Mouse (Mus musculus) cerebellum, postnatal 25 days (tissue): ENCODE measurements around the gene Ing2.

ENCODE experiments used
- DNase-seq, 2 experiments: peaks; one replicate each; pipeline ENCODE4 v3.0.0; 2021; ENCODE audit warnings: mixed read lengths in 2 of 2

Ing2 gene

GRCm38 (mm10) chr8:47674777-47675710, at the start of gene Ing2:
TSS of gene Ing2 (minus strand) at chr8:47675556.
- peak; percentile 100 for DNase-seq

GRCm38 (mm10) chr8:47721609-47722008, 46.3 kb upstream of the Ing2 start:
- no peak for DNase-seq

DNA sequence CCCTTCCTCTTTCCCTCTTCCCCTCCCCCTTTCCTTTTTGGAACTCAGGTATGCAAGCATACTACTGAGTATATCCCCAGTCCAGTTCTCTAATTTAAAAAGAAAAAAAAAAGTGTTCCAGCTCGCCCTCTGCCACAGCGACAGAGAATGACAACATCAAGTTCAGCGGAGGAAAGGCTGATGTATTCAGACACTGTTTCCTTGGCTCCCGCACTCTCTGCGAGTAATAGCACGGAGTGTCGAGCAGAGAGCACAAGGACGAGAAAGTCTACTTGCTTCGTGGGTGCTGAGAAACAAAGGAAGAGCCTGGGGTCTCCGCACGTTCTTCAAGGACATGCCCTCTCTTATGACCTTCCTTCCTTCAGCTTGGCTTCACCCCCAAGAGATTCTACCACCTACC, 43.3 kb upstream of the Ing2 start:
- DNase-seq: no peak

DNA sequence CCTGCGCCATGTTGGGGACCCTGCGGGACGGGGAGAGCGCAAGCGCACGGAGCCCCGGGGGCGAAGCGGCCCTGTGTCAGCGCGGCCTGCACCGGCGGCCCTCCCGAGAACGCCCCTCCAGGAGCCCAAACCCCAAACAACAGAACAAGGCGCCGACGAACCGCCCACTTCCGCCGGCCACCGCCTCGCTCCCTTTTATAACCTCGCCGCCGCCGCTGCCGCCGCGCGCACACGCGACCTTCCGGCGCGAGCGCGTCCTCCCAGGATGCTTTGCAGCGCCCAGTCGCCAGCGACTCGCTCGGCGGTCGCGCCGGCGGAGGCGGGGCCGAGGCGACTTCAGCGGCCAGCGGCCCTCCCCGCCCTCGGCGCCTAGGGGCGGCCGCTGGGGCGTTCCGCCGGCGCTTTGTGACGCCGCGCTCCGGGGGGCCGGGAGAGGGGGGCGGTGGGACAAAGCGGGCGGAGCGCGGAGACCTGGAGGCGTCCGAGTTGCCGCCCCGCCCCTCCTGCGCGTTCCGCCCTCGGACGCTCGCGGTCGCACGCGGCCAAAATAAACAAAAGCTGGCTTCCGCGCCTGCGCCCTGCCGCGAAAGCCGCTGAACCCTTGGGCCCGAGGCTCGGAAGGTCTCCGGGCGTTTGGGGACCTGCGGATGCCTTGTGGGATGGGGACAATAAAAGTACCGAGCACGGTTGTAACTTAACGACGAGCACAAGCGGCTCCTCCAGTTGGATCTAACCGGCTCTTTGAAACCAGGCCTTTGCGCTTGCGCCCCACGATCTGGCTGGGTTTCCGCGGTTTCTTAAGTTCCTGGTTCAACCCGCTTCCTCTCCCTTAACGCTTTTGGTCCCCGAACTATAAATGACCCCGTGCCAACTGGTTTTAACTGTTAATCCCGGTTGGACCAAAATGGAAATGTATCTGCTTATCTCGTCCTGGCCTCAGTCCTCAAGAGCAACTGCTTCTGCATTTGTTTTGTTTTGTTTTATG, 38.7 kb upstream of the Ing2 start, which contains the start of gene Cdkn2aip:
Gene Cdkn2aip (minus strand): TSS at position 172 of the 985 bp plus-strand sequence.
- DNase-seq: peak; percentile 96 to 97

DNA sequence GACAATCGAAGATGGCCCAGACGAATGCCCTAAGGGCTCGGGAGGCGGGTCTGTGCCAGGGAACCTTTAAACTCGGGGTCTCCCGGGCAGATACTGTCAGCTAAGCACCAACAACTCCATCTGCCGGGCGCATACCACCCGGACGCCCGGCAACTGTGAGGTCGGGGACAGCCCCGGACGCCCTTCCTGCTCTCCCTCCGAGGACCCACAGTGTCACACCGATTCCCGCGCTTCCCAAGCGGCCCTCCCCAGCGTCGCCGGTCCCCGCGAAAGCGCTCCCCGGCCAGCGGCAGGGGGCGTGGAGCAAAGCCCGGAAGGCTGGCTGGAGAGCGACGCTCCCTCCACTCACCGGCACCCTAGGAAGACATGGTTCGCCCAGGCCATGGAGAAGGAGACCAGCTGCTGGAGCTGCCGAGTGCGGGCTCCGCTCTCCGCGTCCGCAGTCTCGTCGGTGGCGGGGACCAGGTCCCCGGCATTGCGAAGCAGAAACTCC, 37.9 kb upstream of the Ing2 start:
- DNase-seq: no peak

DNA sequence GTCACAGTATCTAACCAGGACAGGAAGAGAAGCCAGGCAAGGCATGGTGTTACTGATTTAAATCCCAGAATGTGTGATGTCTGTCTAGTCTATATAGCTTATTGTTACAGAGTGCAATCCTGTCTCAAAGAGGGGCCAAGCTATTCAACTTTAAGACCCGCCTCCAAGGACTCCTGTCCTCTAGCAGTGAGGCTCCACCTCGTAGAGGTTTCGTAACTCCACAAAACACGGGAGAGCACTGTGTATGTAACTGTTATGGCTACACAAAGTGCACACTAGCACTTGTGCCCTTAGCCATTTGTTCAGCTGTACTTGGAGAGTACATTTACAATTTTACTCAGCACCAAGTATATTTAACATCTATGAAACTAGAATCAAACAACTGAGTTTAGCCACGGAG, 32.8 kb upstream of the Ing2 start:
- no peak for DNase-seq

GRCm38 (mm10) chr8:47706746-47707145, 31.4 kb upstream of the Ing2 start:
- DNase-seq: no peak

GRCm38 (mm10) chr8:47702333-47702732, 27.0 kb upstream of the Ing2 start:
- DNase-seq: no peak

- DNase-seq: no peak
These were observed 22.3 kb upstream of the Ing2 start for GRCm38 (mm10) chr8:47697696-47698095.

GRCm38 (mm10) chr8:47695431-47696105, 20.2 kb upstream of the Ing2 start:
- DNase-seq: no peak

DNA sequence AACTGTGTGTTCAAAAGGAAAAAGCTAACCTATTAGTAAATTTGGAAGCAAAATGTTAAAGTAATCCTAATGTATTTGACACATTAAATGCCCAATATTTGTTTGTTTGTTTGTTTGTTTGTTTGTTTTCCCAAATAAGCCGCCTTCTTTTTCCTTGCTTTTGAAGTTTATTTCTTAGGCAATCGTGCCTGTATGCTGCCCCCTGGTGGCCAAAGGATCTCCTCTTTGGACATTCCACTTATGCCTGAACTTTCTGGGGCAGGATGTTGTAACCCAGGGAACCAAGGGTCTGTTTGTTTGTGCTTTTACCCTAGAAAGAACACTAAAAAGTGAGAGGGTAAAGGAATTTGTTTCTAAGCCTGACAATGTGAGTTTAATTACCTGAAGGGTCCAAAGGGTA, 17.8 kb upstream of the Ing2 start:
- DNase-seq: peak; percentile 75 to 92

- no peak for DNase-seq
These were observed 16.5 kb upstream of the Ing2 start for GRCm38 (mm10) chr8:47691831-47692230.

DNA sequence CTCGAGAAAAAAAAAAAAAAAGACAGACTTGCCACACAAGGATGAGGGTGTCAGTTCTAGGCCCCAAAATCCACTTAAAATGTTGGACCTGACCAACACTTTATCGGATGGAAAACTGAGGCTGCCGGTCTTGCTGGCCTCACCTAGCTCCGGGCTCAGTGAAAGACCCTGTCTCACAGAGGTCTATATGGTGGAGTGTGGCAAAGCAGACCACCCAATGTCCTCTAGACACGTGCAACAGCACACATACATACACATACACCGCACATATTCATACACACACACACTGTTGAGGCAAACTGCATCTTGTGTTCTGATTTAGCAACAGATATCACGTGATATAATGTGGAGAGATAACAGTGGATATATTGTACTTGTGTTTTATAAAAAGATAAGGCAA, 15.9 kb upstream of the Ing2 start:
- no peak for DNase-seq

GRCm38 (mm10) chr8:47690674-47691078, 15.3 kb upstream of the Ing2 start:
- no peak for DNase-seq

DNA sequence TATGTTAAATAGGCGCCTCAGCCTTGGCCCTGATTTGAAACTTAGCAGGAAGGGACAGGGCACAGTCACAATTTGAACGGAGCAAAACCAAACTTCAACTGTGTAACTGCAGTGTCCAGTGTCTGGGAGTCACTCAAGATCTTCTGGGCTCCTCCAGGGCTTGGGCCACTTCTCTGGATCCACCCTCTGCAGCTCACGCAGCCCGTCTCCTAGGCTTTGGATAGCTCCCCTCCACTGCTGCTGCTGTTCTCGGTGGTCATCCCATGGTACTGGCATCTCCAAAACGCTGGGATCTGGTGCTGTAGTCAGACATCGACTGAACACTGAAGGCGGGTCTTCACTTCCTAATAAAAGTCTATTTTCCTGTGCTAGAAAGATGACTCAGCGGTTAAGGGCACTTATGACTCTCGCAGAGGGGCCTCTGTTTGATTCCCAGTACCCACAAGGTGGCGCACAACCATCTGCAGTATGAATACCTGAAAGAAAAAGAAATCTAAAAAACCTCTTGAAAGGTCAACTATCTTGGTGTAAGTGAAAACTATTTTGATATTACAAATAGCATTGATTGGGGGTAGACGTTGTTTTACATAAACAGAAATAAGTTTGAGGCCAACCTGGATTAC, 14.5 kb upstream of the Ing2 start:
- no peak for DNase-seq

DNA sequence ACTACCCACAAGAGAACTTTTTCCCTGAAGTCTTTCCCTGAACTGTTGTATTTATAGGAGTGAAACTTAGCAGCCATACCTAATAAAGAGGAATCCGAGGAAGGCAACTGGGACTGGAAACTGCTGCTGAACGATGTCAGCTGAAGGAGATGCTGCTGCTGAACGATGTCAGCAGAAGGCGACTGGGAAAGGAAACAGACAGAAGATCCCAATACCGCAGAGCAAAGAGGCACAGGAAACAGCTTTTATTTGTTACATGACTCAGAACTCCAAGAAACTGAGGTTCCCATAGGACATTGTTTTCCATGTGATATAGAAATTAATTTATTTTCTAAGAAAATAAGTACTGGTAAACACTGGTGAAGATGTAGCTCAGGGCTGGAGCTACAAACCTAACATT, 9.1 kb upstream of the Ing2 start:
- DNase-seq: no peak

GRCm38 (mm10) chr8:47683994-47684393, 8.6 kb upstream of the Ing2 start:
- no peak for DNase-seq

- DNase-seq: no peak
These were observed 5.0 kb upstream of the Ing2 start for GRCm38 (mm10) chr8:47680306-47680705.

- DNase-seq: no peak
These were observed 4.2 kb upstream of the Ing2 start for GRCm38 (mm10) chr8:47679603-47680002.

- no peak for DNase-seq
These were observed 1.3 kb upstream of the Ing2 start for GRCm38 (mm10) chr8:47676631-47677030.

DNA sequence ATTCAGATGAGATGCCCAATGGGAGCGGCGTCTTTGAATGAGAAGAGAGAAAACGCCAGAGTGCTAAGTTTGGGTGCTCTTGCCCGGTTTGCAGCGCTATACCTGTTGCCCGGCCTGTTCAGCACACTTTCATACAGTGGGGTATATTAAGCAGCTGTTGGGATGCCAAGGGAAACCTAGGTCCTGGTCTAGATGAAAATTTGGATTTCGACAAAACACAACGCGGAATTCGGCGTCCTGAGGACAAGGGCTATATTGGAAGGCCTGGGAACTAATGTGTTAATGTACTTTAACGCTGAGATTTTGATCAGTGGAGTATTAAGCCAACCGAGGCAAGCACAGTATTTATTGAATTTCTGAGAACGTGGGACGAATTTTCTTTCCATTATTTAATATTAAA, 868 bp upstream of the Ing2 start:
- peak; percentile 22 to 31 for DNase-seq

DNA sequence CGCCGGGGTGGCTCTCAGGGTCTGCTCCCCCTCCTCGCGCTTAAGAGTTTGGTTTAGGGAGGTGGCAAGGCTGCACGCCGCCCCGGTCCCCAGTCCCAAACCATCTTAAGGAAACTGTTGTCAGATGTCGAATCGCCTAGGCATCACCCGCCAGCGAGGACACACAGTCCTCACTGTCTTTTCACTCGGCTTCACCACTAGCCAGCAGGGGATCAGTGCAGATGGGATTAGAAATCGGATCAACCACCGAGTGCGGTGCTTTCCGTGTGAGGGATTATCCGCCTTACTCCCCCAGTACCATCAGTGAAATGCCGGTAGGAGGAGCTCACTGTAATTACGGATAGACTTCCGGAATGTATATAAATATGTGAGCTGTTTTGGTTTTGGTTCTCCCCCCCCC, 430 bp upstream of the Ing2 start:
- DNase-seq: no peak
